Mouse (Mus musculus): ENCODE data around the gene Tlx3. TPM values are rescaled to one million over a fixed set of nuclear protein-coding genes. Genes with fewer than 3 reads are reported as not detected.

The Tlx3 gene
- total RNA-seq, 2 experiments from 2014 or later = not detected

- ATAC-seq (ENCODE audit: poor library complexity, severe bottlenecking) = no peak
These were observed 51.6 kb downstream of the Tlx3 start for GRCm38 (mm10) chr11:33151780-33152145.

GRCm38 (mm10) chr11:33151128-33151779, 52.1 kb downstream of the Tlx3 start:
- no peak for ATAC-seq (ENCODE audit: poor library complexity, severe bottlenecking)

Other genes starting within 250 kb of the Tlx3 start
- not detected in 2 replicates for gene Fgf18, start 56.2 kb downstream of the Tlx3 start, total RNA-seq (2015)
- gene Fgf18, start 56.2 kb downstream of the Tlx3 start, total RNA-seq (2017) = not detected in 2 replicates
- gene Npm1, start 40.4 kb downstream of the Tlx3 start, total RNA-seq (2015) = 717 and 796 TPM in 2 replicates
- 1,083 and 1,097 TPM in 2 replicates for gene Npm1, start 40.4 kb downstream of the Tlx3 start, total RNA-seq (2017)
- gene Gm12117, start 73.1 kb upstream of the Tlx3 start, total RNA-seq (2015) = not detected in 2 replicates
- gene Gm12117, start 73.1 kb upstream of the Tlx3 start, total RNA-seq (2017) = not detected in 2 replicates

Measured in megakaryocyte, adult 5-6 weeks (primary cell).